Mouse (Mus musculus): Measurements from ENCODE around the gene Amn. TPM values are rescaled to one million over a fixed set of nuclear protein-coding genes. Genes with fewer than 3 reads are reported as not detected.

Amn gene
- total RNA-seq, 4 experiments from 2014 or later = 4.4 to 8.6 (median 6.9) TPM

- no peak for DNase-seq (ENCODE audit: low spot score in 2 of 2)
Measured at GRCm38 (mm10) chr12:111323423-111323822, 52.5 kb downstream of the Amn start.

- no peak for DNase-seq (ENCODE audit: low spot score in 2 of 2)
Measured at GRCm38 (mm10) chr12:111324536-111324935, 53.6 kb downstream of the Amn start.

- no peak for DNase-seq (ENCODE audit: low spot score in 2 of 2)
Measured at GRCm38 (mm10) chr12:111324949-111325348, 54.1 kb downstream of the Amn start.

GRCm38 (mm10) chr12:111325744-111326424 is 55.0 kb downstream of the Amn start:
- DNase-seq (ENCODE audit: low spot score in 2 of 2) = no peak

Other genes starting within 250 kb of the Amn start
- 10 to 100 TPM; 14.9 to 19.8 (median 17.1) TPM for gene Rcor1, start 231.7 kb upstream of the Amn start, total RNA-seq (2022)
- gene Traf3, start 104.7 kb upstream of the Amn start, total RNA-seq (2022) = 10 to 100 TPM; 48.0 to 54.3 (median 53.3) TPM
- gene 4930595D18Rik, start 86.6 kb upstream of the Amn start, total RNA-seq (2022) = not detected
- 100 to 1,000 TPM; 114 to 140 (median 119) TPM for gene Cdc42bpb, start 106.6 kb downstream of the Amn start, total RNA-seq (2022)
- gene Lbhd2, start 135.7 kb downstream of the Amn start, total RNA-seq (2022) = 1 to 10 TPM in 2 of 4 experiments, under 1 TPM in 1, not detected in 1; 0.61 to 2.3 (median 1.3) TPM
- 1 to 10 TPM; 5.0 to 7.7 (median 6.5) TPM for gene Exoc3l4, start 145.9 kb downstream of the Amn start, total RNA-seq (2022)
- 1 to 10 TPM in 3 of 4 experiments, under 1 TPM in 1; 0.85 to 1.8 (median 1.4) TPM for gene Tnfaip2, start 171.4 kb downstream of the Amn start, total RNA-seq (2022)
- 1 to 10 TPM; 3.6 to 6.6 (median 4.6) TPM for gene Gm266, start 214.7 kb downstream of the Amn start, total RNA-seq (2022)

All from layer of hippocampus, adult 8-10 months (tissue).